Mouse (Mus musculus) heart, embryonic 11.5 days (tissue): Measurements from ENCODE around the gene Herpud2. TPM values are rescaled to one million over a fixed set of nuclear protein-coding genes. Genes with fewer than 3 reads are reported as not detected.
A peak's percentile ranks its signal among the peaks of the same experiment; 100 is the strongest.

Source experiments
- ATAC-seq: fragments of 200-750 bp; cut with Nextera tagmentation; replicated peaks from 2 replicates; pipeline ENCODE4 v1.8.0; 2017; ENCODE audit warnings: moderate library complexity; ENCODE audit not compliant: insufficient number of reproducible peaks, low FRiP score, low TSS enrichment
- H3K27ac ChIP-seq: fragments of 300-500 bp; sonication (generic); 2 replicates; pipeline ENCODE4 v1.5.1; 2014; ENCODE audit warnings: mild to moderate bottlenecking, low read depth, low read length
- H3K27me3 ChIP-seq: fragments of 300-500 bp; sonication (generic); 2 replicates; pipeline ENCODE4 v1.6.1; 2014; ENCODE audit warnings: mild to moderate bottlenecking, low read length, mixed read lengths; ENCODE audit not compliant: control insufficient read depth, insufficient read depth
- H3K36me3 ChIP-seq: fragments of 300-500 bp; sonication (generic); 2 replicates; pipeline ENCODE4 v1.6.1; 2014; ENCODE audit warnings: mild to moderate bottlenecking, low read length, moderate library complexity, mixed read lengths; ENCODE audit not compliant: control insufficient read depth, insufficient read depth
- H3K4me1 ChIP-seq: fragments of 300-500 bp; sonication (generic); 2 replicates; pipeline ENCODE4 v1.6.1; 2014; ENCODE audit warnings: low read length; ENCODE audit not compliant: control insufficient read depth, insufficient read depth
- H3K4me2 ChIP-seq: fragments of 300-500 bp; sonication (generic); 2 replicates; pipeline ENCODE4 v1.6.1; 2014; ENCODE audit warnings: mild to moderate bottlenecking, moderate library complexity
- H3K4me3 ChIP-seq: fragments of 300-500 bp; sonication (generic); 2 replicates; pipeline ENCODE4 v1.5.1; 2014; ENCODE audit warnings: low read depth, low read length
- H3K9ac ChIP-seq: fragments of 300-500 bp; sonication (generic); 2 replicates; pipeline ENCODE4 v1.6.1; 2014; ENCODE audit warnings: mild to moderate bottlenecking, low read depth, low read length, moderate library complexity
- H3K9me3 ChIP-seq: fragments of 300-500 bp; sonication (generic); replicated peaks from 2 replicates; pipeline ENCODE4 v1.6.1; 2016; ENCODE audit warnings: low read length; ENCODE audit not compliant: control insufficient read depth
- WGBS: fragments of 180-500 bp; shearing (Covaris S2); extraction: QIAGEN DNeasy Blood & Tissue Kit; methylation state at CpG from one replicate; pipeline ENCODE4 v1.1.7; 2014; ENCODE audit not compliant: insufficient replicate concordance; 5-methylcytosine and 5-hydroxymethylcytosine counted together
- polyA plus RNA-seq: library from polyadenylated mRNA; unstranded; fragments of >200 nt; fragmentation: Nextera tagmentation; extraction: Ambion mirVana; gene quantifications from 2 replicates; pipeline ENCODE4 v1.2.1, GENCODE M21; 2014

Herpud2 gene
- polyA plus RNA-seq, 1 experiment from 2014 or later: 22.4 TPM

- no peak overlapping the region for H3K27ac ChIP-seq
- H3K27me3 ChIP-seq: no peaks in the 10 kb centered on the region
- H3K9ac ChIP-seq: no peak overlapping the region
- H3K36me3 ChIP-seq: no peaks in the 10 kb centered on the region; the same call in 1 of the 2 replicates
- no peak overlapping the region for H3K4me2 ChIP-seq
- 28% methylated on average over 1 of the region's 1 CpGs for WGBS
- no peaks in the 10 kb centered on the region for H3K9me3 ChIP-seq
- H3K4me1 ChIP-seq: 0 out of 2 replicates have a peak, but pooled peaks cover 4% of the 10 kb centered on the region
- ATAC-seq: no peak
- no peak overlapping the region for H3K4me3 ChIP-seq
Measured at GRCm38 (mm10) chr9:25156377-25156776, 4.8 kb upstream of the Herpud2 start.

- no peak for ATAC-seq
- no peak overlapping the region for H3K9ac ChIP-seq
Measured at GRCm38 (mm10) chr9:25153066-25153465, 1.4 kb upstream of the Herpud2 start.

DNA sequence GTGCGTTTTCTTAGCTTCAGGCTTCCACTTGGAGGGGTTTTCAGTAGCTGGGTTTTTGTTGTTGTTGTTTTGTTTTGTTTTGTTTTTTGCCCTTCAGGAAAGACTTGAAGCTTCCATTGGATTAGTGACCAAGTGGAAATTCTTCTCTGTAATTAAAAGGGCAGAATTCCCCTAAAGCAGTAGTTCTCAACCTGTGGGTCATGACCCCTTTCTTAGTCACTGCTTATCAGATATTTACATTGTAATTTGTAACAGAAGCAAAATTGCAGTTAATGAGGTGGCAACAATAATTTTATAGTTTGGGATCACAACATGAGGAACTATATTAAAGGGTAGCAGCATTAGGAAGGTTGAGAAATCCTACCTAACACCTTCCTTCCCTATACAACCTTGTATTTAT, 837 bp upstream of the Herpud2 start:
- peak overlapping the region; percentile 98 for H3K9ac ChIP-seq
- H3K27me3 ChIP-seq: no peaks in the 10 kb centered on the region
- peak overlapping the region; percentile 91 for H3K4me2 ChIP-seq
- H3K4me1 ChIP-seq: peaks cover 17% of the 10 kb centered on the region
- H3K36me3 ChIP-seq: no peaks in the 10 kb centered on the region; the same call in 1 of the 2 replicates
- no peak for ATAC-seq
- no peaks in the 10 kb centered on the region for H3K9me3 ChIP-seq
- WGBS: 11% methylated on average over 1 of the region's 1 CpGs
- peak overlapping the region; percentile 92 for H3K4me3 ChIP-seq
- peak overlapping the region; percentile 100 for H3K27ac ChIP-seq

More at GRCm38 (mm10) chr9:25153066-25153465, 1.4 kb upstream of the Herpud2 start:
- H3K36me3 ChIP-seq: no peaks in the 10 kb centered on the region; the same call in 1 of the 2 replicates
- no peak overlapping the region for H3K4me3 ChIP-seq
- H3K4me1 ChIP-seq: peaks cover 17% of the 10 kb centered on the region
- no peaks in the 10 kb centered on the region for H3K9me3 ChIP-seq
- no peak overlapping the region for H3K27ac ChIP-seq
- H3K4me2 ChIP-seq: no peak overlapping the region
- no peaks in the 10 kb centered on the region for H3K27me3 ChIP-seq

DNA sequence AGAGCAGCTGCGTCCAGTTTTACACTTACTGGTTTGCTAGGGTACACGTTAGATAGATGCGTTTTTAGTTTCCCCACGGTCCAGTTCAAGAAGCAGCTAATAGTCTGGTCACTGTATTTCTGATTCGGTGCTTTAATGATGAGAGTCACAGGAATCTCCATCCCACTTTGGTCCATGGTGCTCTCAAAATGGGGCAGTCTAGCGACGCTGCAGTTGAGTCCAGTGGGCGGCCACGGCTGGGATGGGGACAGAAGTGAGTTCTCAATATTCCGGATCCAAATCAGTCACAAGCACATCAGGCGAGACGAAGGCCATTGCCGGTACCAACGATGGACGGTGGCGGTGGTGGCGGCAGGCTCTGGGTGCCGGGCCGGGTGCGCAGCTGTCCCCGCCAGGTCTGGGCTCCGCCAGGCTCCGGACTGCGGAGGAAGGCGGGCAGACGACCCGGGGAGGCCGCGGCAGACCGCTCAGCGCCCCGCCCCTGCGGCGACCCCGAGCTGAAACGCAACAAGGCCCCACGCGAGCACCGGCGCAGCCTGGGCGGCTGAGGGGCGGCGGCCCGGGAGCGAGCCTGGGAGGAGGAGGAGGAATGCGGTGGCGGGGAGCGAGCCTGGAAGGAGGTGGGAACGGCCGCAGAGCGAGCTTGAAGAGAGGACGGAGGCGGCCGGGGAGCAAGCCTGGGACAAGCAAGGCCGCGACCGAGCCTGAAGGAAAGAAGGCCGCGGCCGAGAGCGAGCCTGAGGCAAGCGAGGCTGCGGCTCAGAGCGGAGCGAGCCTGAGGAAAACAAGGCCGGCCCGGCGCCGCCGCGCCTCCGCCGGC, 619 bp downstream of the Herpud2 start:
- peak overlapping the region; percentile 92 for H3K4me3 ChIP-seq
- peak; percentile 71 for ATAC-seq
- H3K27ac ChIP-seq: peak overlapping the region; percentile 100
- H3K9me3 ChIP-seq: no peaks in the 10 kb centered on the region
- peak overlapping the region; percentile 91 for H3K4me2 ChIP-seq
- H3K27me3 ChIP-seq: no peaks in the 10 kb centered on the region
- H3K36me3 ChIP-seq: no peaks in the 10 kb centered on the region; the same call in 1 of the 2 replicates
- peak overlapping the region; percentile 98 for H3K9ac ChIP-seq
- under 1% methylated on average over 67 of the region's 73 CpGs for WGBS
- peaks cover 20% of the 10 kb centered on the region for H3K4me1 ChIP-seq

GRCm38 (mm10) chr9:25148767-25149166, 2.9 kb downstream of the Herpud2 start:
- Histone ChIP-seq H3K4me3 (peak overlapping the region; percentile 1; the same call in 1 of the 2 replicates), H3K9ac (no peak overlapping the region)

DNA sequence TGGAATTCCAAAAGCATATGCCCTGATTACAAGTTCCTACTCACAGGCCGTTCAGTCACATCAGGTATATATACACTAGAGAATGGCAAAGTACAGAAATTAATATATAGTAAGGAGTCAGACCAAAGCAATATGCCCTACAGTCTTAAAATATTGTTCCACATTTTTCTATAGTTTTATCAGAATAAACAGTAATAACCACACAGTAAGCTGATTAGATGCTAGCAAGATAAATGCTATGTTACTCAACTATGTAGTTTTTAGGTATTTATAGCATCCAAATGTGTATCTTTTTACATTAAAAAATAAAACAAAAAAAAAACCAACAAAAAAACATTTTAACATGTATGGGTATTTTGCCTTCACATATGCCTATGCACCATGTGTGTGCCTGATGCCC, 5.7 kb downstream of the Herpud2 start:
- no peak overlapping the region for H3K9ac ChIP-seq
- 36% methylated on average over 1 of the region's 1 CpGs for WGBS
- H3K4me3 ChIP-seq: no peak overlapping the region
- no peaks in the 10 kb centered on the region for H3K27me3 ChIP-seq
- ATAC-seq: no peak
- H3K9me3 ChIP-seq: no peaks in the 10 kb centered on the region
- H3K4me2 ChIP-seq: no peak overlapping the region
- peaks cover 16% of the 10 kb centered on the region for H3K4me1 ChIP-seq
- H3K36me3 ChIP-seq: no peaks in the 10 kb centered on the region
- H3K27ac ChIP-seq: no peak overlapping the region

More at GRCm38 (mm10) chr9:25148767-25149166, 2.9 kb downstream of the Herpud2 start:
- Histone ChIP-seq H3K4me2 (peak overlapping the region; percentile 48), H3K27ac (no peak overlapping the region), H3K9me3 (no peaks in the 10 kb centered on the region), H3K4me1 (peaks cover 20% of the 10 kb centered on the region), H3K27me3 (no peaks in the 10 kb centered on the region), H3K36me3 (no peaks in the 10 kb centered on the region)
- ATAC-seq: no peak

GRCm38 (mm10) chr9:25143950-25144349, 7.7 kb downstream of the Herpud2 start:
- Histone ChIP-seq H3K4me1 (peaks cover 11% of the 10 kb centered on the region), H3K9ac (no peak overlapping the region), H3K9me3 (no peaks in the 10 kb centered on the region), H3K27ac (no peak overlapping the region), H3K27me3 (no peaks in the 10 kb centered on the region), H3K4me3 (no peak overlapping the region), H3K36me3 (no peaks in the 10 kb centered on the region), H3K4me2 (no peak overlapping the region)
- no peak for ATAC-seq

- ATAC-seq: no peak
- Histone ChIP-seq H3K36me3 (no peaks in the 10 kb centered on the region), H3K4me3 (no peak overlapping the region), H3K9ac (no peak overlapping the region), H3K4me1 (0 out of 2 replicates have a peak, but pooled peaks cover 3% of the 10 kb centered on the region), H3K4me2 (no peak overlapping the region), H3K9me3 (no peaks in the 10 kb centered on the region), H3K27ac (no peak overlapping the region), H3K27me3 (no peaks in the 10 kb centered on the region)
- 85% methylated on average over 1 of the region's 1 CpGs for WGBS
Measured at GRCm38 (mm10) chr9:25142988-25143387, 8.6 kb downstream of the Herpud2 start.

DNA sequence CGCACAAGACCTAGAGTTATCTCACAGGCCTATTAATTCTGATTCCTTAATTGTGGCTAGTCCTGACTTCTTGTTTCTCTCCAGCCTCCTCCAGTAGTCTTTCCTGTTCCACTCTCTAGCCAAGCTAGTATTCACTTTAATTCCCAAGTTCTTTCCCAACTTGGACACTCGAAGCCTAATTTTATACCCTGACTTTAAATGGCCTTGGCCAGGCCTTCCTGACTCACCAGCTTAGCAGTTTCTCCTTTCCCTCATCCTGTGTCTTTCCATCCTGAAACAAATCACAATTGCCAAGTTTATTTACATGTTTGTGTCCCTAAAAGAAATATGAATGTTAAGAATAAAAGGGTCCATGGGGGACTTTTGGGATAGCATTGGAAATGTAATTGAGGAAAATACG, 9.6 kb downstream of the Herpud2 start:
- no peak overlapping the region for H3K4me3 ChIP-seq
- 95% methylated on average over 3 of the region's 3 CpGs for WGBS

More for the DNA sequence above, 9.6 kb downstream of the Herpud2 start:
- no peak for ATAC-seq
- H3K4me1 ChIP-seq: no peaks in the 10 kb centered on the region
- no peaks in the 10 kb centered on the region for H3K36me3 ChIP-seq
- no peak overlapping the region for H3K9ac ChIP-seq
- H3K9me3 ChIP-seq: no peaks in the 10 kb centered on the region
- no peak overlapping the region for H3K27ac ChIP-seq
- H3K27me3 ChIP-seq: no peaks in the 10 kb centered on the region
- H3K4me2 ChIP-seq: no peak overlapping the region
